Mouse (Mus musculus): ENCODE results near the gene Pnn.

The Pnn gene

GRCm38 (mm10) chr12:59077883-59078282 lies 11.2 kb downstream of the Pnn start:
- no peak for DNase-seq

DNA sequence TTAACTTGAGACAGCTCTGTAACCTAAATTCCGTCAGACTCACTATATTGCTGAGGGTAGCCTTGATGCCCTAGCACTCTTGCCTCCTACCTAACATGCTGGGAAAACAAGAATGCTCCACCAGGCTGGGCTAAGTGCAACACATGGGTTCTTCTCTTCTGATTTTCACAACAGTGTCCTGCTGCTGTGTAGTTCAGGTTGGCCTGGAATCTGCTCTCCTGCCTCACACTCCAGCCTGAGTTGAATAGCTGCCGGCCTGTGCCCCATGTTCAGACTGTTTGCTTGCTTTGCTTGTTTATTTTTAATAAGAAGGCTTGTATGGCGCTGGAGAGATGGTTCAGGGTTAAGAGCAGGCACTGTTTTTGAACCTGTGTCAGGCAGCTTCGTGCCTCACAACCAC lies 13.8 kb downstream of the Pnn start:
- no peak for DNase-seq

DNA sequence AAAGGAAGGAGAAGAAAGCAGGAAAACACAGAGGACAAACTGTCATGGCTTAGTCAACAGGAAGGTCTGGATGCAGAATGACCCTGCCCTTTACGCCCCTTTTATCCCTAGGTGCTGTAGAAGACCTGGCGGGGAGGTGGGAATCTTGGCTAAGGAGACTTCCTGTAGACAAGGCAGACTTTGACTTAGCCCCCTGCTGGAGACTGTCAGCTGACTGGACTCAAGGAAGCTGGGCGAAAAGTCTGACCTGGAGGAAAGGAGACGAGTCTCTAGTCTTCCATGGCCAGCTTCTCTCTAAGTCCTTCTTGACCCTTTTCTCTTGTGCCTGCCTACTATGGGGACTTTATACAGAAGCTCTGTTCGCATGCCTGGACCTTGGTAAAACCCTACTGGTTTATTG lies 17.8 kb downstream of the Pnn start:
- DNase-seq, result no peak

DNA sequence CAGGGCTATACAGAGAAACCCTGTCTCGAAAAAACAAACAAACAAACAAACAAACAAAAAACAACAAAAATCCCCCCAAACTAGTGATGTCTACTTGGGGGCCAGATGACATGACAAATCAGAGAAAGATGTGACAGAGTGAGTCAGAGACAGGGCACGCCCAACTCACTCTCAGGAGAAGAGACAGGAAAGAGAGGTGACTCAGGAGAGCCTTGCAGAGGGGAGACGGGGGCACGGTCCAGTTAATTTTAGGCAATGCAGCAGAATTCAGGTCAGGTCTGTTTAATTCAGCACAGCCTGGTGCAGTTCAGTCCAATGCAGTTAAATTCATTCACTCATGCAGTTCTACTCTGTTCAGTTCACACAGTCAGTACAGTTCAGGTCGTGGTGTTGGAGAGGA lies 19.5 kb downstream of the Pnn start:
- DNase-seq, result no peak

GRCm38 (mm10) chr12:59093543-59093942 lies 26.9 kb downstream of the Pnn start:
- DNase-seq, result no peak

GRCm38 (mm10) chr12:59095104-59096025 lies 28.7 kb downstream of the Pnn start, which contains the start of gene Mia2:
Gene Mia2 (plus strand): TSS chr12:59095799.
- no peak for DNase-seq

GRCm38 (mm10) chr12:59104771-59105170 lies 38.1 kb downstream of the Pnn start:
- no peak for DNase-seq

DNA sequence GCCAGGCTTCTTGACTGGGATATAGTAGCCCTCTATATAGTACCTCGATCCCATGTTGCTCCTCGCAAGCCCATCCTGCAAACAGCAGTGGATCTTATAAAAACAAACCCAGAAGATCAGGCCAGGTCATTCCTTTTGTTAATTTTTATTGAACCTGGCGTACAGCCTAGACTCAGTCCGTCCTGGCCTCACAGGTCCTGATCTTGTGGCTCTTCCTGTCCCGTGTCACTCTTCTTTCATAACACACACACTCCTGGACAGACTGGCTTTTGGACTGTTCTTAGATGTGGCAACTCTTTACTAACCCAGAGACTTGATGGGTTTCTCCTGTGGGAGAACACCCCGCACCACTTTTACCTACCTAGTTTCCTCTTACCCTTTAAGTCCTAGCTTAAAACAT lies 39.2 kb downstream of the Pnn start:
- DNase-seq, result no peak

DNA sequence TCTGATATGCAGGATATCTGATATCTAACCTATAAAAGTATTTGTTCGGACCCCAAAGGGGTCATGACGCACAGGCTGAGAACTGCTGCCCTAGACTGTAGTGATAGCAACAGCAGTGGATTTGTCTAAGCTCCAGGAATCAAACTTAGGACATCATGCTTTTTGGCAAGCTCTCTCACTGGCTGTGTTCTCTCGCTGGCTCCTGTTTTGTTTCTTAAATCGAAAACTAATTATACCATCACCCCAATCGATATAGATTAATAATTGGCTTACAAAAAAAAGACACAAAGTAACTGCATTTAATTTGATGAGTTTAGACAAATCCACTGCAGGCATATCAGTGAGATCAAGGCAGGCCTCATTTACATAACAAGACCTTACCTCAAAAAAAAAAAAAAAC lies 39.8 kb downstream of the Pnn start:
- DNase-seq, result no peak

DNA sequence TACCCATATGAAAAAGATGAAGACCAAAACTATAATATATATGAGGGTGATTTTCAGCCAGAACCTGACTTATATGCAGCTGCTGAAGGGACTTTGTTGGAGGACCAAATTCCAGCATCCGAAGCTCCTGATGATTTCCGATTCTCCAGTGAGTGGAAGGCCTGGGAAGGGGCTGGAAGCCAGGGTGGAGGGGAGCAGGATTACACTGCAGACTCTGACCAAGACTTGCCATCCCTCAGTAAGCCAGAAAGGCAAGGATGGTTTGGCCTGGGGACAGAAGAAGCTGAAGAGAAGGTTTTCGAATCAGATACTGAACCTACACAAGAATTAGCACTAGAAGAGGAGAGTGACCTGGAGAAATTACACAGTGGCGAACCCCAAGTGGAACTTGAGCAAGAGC lies 41.2 kb downstream of the Pnn start:
- DNase-seq, result no peak

DNA sequence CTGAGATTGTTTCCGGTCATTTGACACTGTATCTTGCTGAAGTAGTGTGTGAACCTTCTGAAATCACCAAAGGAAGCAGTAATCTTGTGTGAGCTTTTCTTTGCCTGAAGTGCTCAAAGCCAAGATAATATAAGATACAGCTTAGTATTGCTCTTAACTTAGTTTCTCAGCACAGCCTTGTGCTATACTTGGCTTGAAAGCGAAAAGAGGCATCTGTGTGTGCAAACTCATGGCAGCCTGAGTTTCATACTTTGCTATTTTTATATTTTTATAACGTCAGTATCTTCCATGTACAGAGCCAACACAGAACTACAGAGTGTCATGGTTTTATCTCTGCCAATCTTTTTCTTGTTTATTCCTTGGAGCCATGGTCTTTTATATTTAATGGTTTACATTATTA lies 50.5 kb downstream of the Pnn start:
- DNase-seq, result no peak

Measured in cerebellum, postnatal 36 days (tissue).